Mouse (Mus musculus) heart, adult 2 months (tissue): ENCODE measurements around the gene Nenf.

ENCODE experiments used
- CTCF ChIP-seq: fragments of 200-600 bp; IDR thresholded peaks from 2 replicates; pipeline ENCODE4 v1.8.1; 2022; ENCODE audit warnings: antibody characterized with exemption, mild to moderate bottlenecking, moderate library complexity
- EP300 ChIP-seq: fragments of 200-500 bp; IDR thresholded peaks from 2 replicates; pipeline ENCODE4 v1.6.1; 2011; ENCODE audit warnings: low read depth, low read length, control low read depth; ENCODE audit not compliant: insufficient read depth
- POLR2A ChIP-seq: fragments of 200-500 bp; IDR thresholded peaks from 2 replicates; pipeline ENCODE4 v1.6.1; 2011; ENCODE audit warnings: mild to moderate bottlenecking, low read depth, low read length, control low read depth; ENCODE audit not compliant: insufficient read depth

- TF ChIP-seq POLR2A = no peak
- TF ChIP-seq CTCF = no peak
- no peak for TF ChIP-seq EP300
These were observed 38.9 kb upstream of the Nenf start for GRCm38 (mm10) chr1:191356936-191357335.
